Mouse (Mus musculus): ENCODE results near the gene Nfib.

DNA sequence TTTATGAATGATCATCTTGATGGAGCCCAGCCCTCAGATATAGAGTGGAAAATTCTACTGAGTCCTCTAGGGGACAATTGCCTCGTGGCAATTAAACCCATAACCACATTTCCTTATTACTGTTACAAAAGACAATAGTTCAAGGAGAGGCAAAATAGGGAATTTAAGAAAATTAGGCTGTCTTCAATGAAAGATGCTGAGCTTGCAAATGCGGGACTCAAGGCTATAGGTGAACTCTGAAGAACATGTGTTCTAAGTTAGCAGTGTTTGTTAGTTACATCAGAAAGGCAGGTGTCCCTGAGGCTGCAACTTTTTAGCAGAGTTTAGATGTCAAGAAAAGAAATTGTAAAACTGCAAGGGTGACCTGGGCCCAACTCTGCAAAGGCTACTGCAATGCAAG lies 307.3 kb downstream of the Nfib start:
- TF ChIP-seq CTCF (IDR thresholded peaks at IDR 0.05; ENCODE audit: borderline replicate concordance, extremely low read depth, insufficient read depth, insufficient read length), result no peak
- no peak for TF ChIP-seq POLR2A (IDR thresholded peaks at IDR 0.05; ENCODE audit: borderline replicate concordance, extremely low read depth, insufficient read depth, insufficient read length, poor library complexity, severe bottlenecking)
